In the genomic region with DNA sequence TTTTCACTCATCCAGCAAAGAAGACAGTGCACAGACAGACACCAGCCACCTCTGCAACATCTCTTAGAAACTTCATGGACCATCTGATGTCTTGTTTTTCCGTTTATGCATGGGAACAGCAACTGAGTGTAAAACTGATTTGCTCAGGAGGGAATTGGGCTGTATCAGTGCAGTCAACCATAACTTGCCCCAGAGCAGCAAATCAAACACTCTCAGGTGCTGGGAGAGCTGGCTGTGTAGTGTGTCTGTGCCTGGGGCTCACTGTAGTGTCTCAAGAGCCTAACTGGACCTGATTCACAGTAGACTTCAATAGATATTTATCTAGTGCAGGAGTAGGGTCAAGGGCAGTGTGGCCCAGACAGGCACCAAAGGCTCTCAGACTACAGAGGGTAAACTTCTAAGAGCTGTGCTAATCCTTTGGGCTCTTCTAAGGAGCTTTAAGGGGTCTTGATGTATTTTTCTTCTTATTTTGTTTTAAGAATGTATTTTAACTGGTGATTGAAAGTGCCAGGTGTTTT, we compare ENCODE assay signal across 11 mouse cellular contexts. TPM values are rescaled to one million over a fixed set of nuclear protein-coding genes. Genes with fewer than 3 reads are reported as not detected.
"Had no signal": no experiment of that assay in that cellular context is flagged by ENCODE, and none has a peak within 500 bp of the region (broad histone marks: within the 10 kb centered on the region; RNA-seq: fewer than 3 reads in every experiment).

No protein-coding gene starts in this region.

- DNase-seq: thymus, postnatal 4 days had no signal

- H3K9ac ChIP-seq: hindbrain, embryonic 15.5 days; limb, embryonic 13.5 days; liver, embryonic 14.5 days; midbrain, embryonic 15.5 days; neural tube, embryonic 12.5 days had no signal

- H3K4me2 ChIP-seq: hindbrain, embryonic 15.5 days; limb, embryonic 13.5 days; midbrain, embryonic 11.5 days; midbrain, embryonic 15.5 days; neural tube, embryonic 12.5 days had no signal

- H3K4me3 ChIP-seq: hindbrain, embryonic 15.5 days; limb, embryonic 13.5 days; megakaryocyte, embryonic 14.5 days; midbrain, embryonic 15.5 days; neural tube, embryonic 12.5 days had no signal

- H3K9me3 ChIP-seq: hindbrain, embryonic 15.5 days; limb, embryonic 13.5 days; midbrain, embryonic 15.5 days; neural tube, embryonic 12.5 days had no signal

- H3K27ac ChIP-seq: hindbrain, embryonic 15.5 days; limb, embryonic 13.5 days; liver, embryonic 14.5 days; macrophage; midbrain, embryonic 15.5 days; neural tube, embryonic 12.5 days; stomach, postnatal 0 days had no signal

- ATAC-seq: intestine, embryonic 16.5 days; midbrain, embryonic 15.5 days had no signal

- H3K27me3 ChIP-seq: hindbrain, embryonic 15.5 days; limb, embryonic 13.5 days; midbrain, embryonic 15.5 days; neural tube, embryonic 12.5 days had no signal

- H3K36me3 ChIP-seq: hindbrain, embryonic 15.5 days; limb, embryonic 13.5 days; midbrain, embryonic 15.5 days; neural tube, embryonic 12.5 days had no signal

- H3K4me1 ChIP-seq: hindbrain, embryonic 15.5 days; midbrain, embryonic 15.5 days; neural tube, embryonic 12.5 days had no signal

RNA-seq across cellular contexts. Expression of a gene that starts 50.3 kb away (rescaled TPM):
- polyA plus RNA-seq: macrophage had no signal
